Comparison of ENCODE assay signal across 9 mouse cellular contexts in the genomic region with DNA sequence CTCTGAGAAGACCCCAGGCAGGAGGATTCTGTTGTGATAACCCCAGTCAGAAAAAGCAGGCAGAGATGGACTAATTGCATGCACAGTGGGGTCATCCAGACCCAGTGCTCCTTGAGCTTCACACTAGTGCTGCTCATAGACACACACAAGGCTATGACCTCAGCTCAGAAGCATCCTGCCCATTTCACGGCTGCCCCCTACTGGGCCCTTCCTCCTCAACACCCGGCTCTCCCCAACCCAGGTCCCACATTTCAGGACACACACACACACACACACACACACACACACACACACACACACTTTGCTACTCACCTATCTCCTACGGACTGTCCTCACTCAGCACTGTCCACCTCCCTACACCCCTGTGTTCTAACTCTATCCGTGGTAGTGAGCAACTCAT. TPM values are rescaled to one million over a fixed set of nuclear protein-coding genes. Genes with fewer than 3 reads are reported as not detected.
DNase-seq lines count a peak whose midpoint lies in the region; ATAC-seq and TF ChIP-seq lines count a peak whose summit lies in the region.
"Had no signal": no experiment of that assay in that cellular context is flagged by ENCODE, and none has a peak within 500 bp of the region (broad histone marks: within the 10 kb centered on the region; RNA-seq: fewer than 3 reads in every experiment).

No protein-coding gene starts in this region.

- H3K4me2 ChIP-seq in intestine, embryonic 15.5 days (replicated peaks): no peak overlapping the region
- H3K4me2 ChIP-seq: neural tube, embryonic 13.5 days had no signal

- peaks cover 30% of the 10 kb centered on the region for H3K36me3 ChIP-seq in intestine, embryonic 15.5 days

- TF ChIP-seq CTCF in cerebellum, adult 2 months (IDR thresholded peaks at IDR 0.05; ENCODE audit: borderline replicate concordance, insufficient read depth, low read depth, low read length): peak; percentile 46; the same call in 1 of the 2 replicates

- H3K4me3 ChIP-seq in cerebellum, adult 2 months (replicated peaks; ENCODE audit: insufficient read depth, low read depth, low read length): no peak overlapping the region
- H3K4me3 ChIP-seq in intestine, embryonic 15.5 days (replicated peaks): no peak overlapping the region
- H3K4me3 ChIP-seq: neural tube, embryonic 13.5 days had no signal

- H3K9me3 ChIP-seq in intestine, embryonic 15.5 days: no peaks in the 10 kb centered on the region
- H3K9me3 ChIP-seq: neural tube, embryonic 13.5 days had no signal

- TF ChIP-seq POLR2A in cerebellum, adult 2 months (IDR thresholded peaks at IDR 0.05; ENCODE audit: borderline replicate concordance, insufficient read depth, low read length): no peak

- peaks cover 25% of the 10 kb centered on the region for H3K4me1 ChIP-seq in cerebellum, adult 2 months (ENCODE audit: control insufficient read depth, insufficient read depth, low read length)
- no peaks in the 10 kb centered on the region for H3K4me1 ChIP-seq in intestine, embryonic 15.5 days (replicated peaks)

- ATAC-seq in cerebellum, adult (ENCODE audit: insufficient number of reproducible peaks, low FRiP score, low TSS enrichment): no peak
- peak; percentile 55; the same call in 1 of the 2 replicates for ATAC-seq in intestine, embryonic 15.5 days

- no peaks in the 10 kb centered on the region for H3K27me3 ChIP-seq in cerebellum, adult 2 months (ENCODE audit: control insufficient read depth, insufficient read depth, low read length)
- H3K27me3 ChIP-seq in intestine, embryonic 15.5 days (replicated peaks): no peaks in the 10 kb centered on the region
- H3K27me3 ChIP-seq: neural tube, embryonic 13.5 days had no signal

- DNase-seq in cerebellum, adult 2 months: peak in 1 of 2 experiments; percentile 42
- DNase-seq in ovary, postnatal 36 days (ENCODE audit: low spot score): peak; percentile 56
- DNase-seq in ovary, adult 18-20 months (ENCODE audit: low spot score): no peak
- DNase-seq in embryo, embryonic 9.5 days (ENCODE audit: extremely low spot score): peak; percentile 32
- peak; percentile 47 for DNase-seq in mesoderm, embryonic 11.5 days (ENCODE audit: low read depth, low spot score)
- no peak for DNase-seq in ovary, postnatal 10 days (ENCODE audit: low spot score)

- WGBS in cerebellum, adult 2 months: 48% methylated on average over 4 of the region's 4 CpGs
- 30% methylated on average over 4 of the region's 4 CpGs for WGBS in intestine, embryonic 15.5 days

- H3K27ac ChIP-seq in cerebellum, adult 2 months (ENCODE audit: insufficient read depth, low read length): no peak overlapping the region
- H3K27ac ChIP-seq in intestine, embryonic 15.5 days: no peak overlapping the region
- H3K27ac ChIP-seq: neural tube, embryonic 13.5 days had no signal

- H3K9ac ChIP-seq in intestine, embryonic 15.5 days: no peak overlapping the region
- H3K9ac ChIP-seq: neural tube, embryonic 13.5 days had no signal

RNA-seq across cellular contexts. Expression of a gene that starts 16.4 kb away (rescaled TPM):
- 23.8 and 24.2 TPM in 2 replicates for polyA plus RNA-seq in cerebellum, adult 2 months (2012; rRNA removed)
- polyA plus RNA-seq in intestine, embryonic 15.5 days (2015; fragmentation: Nextera tagmentation; extraction: Ambion mirVana): 91.3 and 94.7 TPM in 2 replicates

RNA-seq across cellular contexts. Expression of a gene that starts 18.0 kb away (rescaled TPM):
- 61.6 and 68.6 TPM in 2 replicates for polyA plus RNA-seq in cerebellum, adult 2 months (2012; rRNA removed)
- polyA plus RNA-seq in intestine, embryonic 15.5 days (2015; fragmentation: Nextera tagmentation; extraction: Ambion mirVana): 19.5 and 22.4 TPM in 2 replicates

RNA-seq across cellular contexts. Expression of a gene that starts 28.7 kb away (rescaled TPM):
- 23.0 and 24.4 TPM in 2 replicates for polyA plus RNA-seq in cerebellum, adult 2 months (2012; rRNA removed)
- 3.7 and 4.1 TPM in 2 replicates for polyA plus RNA-seq in intestine, embryonic 15.5 days (2015; fragmentation: Nextera tagmentation; extraction: Ambion mirVana)

RNA-seq across cellular contexts. Expression of a gene that starts 42.2 kb away (rescaled TPM):
- 52.0 and 52.4 TPM in 2 replicates for polyA plus RNA-seq in cerebellum, adult 2 months (2012; rRNA removed)
- 45.8 and 49.8 TPM in 2 replicates for polyA plus RNA-seq in intestine, embryonic 15.5 days (2015; fragmentation: Nextera tagmentation; extraction: Ambion mirVana)

RNA-seq across cellular contexts. Expression of a gene that starts 56.0 kb away (rescaled TPM):
- 136 and 151 TPM in 2 replicates for polyA plus RNA-seq in cerebellum, adult 2 months (2012; rRNA removed)
- polyA plus RNA-seq in intestine, embryonic 15.5 days (2015; fragmentation: Nextera tagmentation; extraction: Ambion mirVana): 11.7 and 12.1 TPM in 2 replicates

Comparison
In these comparisons a context has a peak if more than half of its experiments do, and no peak if none do; other contexts are left out.
1. DNase-seq: peak in ovary, postnatal 36 days (single experiment), embryo, embryonic 9.5 days (single experiment) and mesoderm, embryonic 11.5 days (single experiment); none in ovary, adult 18-20 months (single experiment) and ovary, postnatal 10 days (single experiment).